Mouse (Mus musculus) NIH3T3 (cell line): ENCODE results near the gene Tsen15.

Experiments
- DNase-seq: peaks from one replicate; pipeline ENCODE4 v3.0.0-alpha.2; 2012; ENCODE audit warnings: low read depth

Tsen15 gene

DNA sequence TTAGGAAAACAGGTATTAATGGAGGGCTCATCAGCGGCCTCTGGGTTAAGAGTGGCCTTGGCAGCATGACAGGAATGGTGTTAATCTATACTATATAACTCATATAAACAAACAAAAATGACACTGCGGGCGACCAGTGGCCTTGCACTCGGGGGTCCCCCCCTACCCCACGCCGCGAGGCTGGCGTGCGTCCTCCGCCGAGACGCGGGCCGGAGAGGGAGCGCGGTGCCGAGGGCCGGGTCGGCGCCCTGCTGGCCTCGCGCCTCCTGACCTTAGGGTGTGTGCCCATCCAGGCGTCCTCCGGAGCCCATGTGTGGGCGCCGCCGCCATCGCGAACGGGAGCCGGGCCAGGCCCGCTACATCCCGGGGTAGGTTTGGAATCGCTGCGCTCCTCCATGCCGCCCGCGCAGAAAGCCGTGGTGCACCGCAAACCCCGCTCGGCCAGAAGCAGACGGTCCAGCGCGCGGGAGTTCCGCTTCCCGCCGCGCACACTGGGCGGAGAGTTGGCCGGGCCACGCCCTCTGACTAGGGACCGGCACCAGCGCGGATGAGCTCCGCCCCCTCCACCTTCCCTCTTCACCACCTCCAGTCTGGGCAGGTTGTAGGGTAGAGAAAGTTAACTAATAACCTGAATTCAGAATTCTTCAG is at the start of gene Tsen15:
Tsen15 (minus strand) TSS at position 501 of the 648 bp plus-strand sequence.
- peak; percentile 91 for DNase-seq

DNA sequence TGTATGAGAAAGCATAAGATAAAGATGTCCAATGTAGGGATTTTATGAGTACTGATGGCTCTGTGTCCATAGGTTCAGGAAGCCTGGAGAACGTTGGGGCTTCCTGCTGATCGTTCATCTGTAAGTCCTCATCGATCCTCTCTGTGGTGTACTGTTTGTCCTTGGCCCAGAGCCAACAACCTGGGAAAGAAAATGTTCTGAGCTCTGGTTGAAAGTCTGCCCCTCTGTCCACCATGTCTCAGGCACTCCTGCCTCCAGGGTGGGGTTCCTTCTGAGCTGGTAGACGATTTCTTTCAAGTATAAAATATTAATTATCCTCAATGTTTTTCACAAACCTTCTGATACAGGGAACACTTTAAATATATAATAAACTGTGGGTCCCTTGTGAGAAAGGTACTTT is 47.7 kb upstream of the Tsen15 start:
- no peak for DNase-seq

DNA sequence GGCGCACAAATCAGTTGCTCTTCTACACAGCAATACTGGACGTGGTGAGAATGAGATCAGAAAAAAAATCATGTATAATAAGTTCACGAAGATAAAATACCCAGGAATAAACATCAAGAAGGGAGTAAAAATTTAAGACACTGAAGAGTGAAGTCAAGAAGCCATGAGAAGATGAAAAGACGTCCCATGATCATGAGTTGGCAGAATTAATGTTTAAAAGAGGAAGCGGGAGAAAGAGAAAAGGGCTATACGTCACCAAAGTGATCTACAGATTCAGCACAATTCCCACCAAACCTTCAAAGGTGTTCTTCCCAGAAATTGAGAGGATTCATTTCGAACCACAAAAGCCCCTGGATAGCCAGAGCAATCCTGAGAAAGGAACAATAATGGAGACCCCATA is 43.3 kb upstream of the Tsen15 start:
- no peak for DNase-seq

DNA sequence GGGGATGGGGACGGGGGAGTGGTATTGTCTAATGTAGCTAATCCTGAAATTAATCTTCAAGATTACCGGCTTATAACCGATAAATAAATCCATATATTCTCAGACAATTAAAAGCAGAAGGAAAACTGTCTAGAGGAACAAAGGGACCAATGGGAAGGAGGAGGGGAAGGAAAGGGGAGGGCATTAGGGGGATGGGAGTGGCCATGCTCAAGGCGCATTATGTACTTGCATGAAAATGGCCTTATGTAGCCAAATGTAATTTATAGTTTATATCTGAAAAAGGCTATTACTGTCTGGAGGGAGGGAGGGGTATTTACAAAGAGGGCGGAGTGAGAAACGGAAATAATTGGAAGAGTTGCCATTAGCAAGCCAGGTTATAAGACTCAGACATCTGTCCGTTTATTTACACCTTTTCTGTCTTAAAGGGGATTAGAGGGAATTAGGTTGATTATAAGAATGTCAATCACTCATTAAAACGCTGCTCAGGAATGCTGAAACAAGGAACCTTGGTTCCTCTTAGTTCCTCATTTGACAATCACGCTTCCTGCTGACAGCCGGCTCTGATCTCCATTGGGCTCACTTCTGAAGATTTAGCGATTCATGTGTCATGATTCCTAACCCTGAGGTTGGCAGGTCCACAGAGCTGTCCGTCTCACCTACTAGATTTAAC is 41.6 kb upstream of the Tsen15 start:
- no peak for DNase-seq

DNA sequence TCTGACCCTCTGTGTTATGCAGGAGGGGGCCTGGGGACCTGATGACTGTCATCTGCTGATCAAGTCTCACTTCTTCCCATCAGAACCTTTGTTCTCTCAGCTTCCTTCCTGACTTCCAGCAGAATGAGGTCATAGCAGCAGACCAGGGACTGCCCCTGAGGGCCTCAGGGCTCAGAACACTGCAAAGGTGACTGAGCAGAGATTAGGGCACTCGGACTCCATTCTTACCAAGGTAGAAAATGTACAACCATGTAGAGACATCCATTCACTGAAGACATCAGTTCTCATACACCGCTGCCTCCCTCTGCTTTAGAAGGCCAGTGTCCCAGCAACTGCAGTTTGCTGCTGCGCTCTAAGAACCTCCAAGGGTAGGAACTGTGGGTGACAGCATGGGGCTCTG is 36.6 kb upstream of the Tsen15 start:
- no peak for DNase-seq

DNA sequence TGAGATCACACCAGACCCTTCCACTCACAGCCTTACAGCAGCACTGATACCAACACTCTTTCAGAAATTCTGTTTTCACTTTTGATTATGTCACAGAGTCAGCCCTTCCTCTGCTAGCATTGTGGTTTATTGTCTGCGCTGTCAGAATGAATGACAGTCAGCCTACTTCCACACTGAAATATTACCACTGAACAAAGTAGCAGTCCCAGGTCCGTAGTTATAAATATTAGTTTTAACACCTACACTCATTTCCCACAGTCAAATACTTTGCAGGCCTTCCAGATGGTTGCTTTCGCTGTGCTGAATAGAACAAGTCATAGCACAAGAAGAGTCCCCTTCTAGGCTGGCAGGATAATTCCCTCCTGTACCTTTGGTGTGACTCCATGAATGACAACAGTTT is 35.8 kb upstream of the Tsen15 start:
- DNase-seq = no peak

DNA sequence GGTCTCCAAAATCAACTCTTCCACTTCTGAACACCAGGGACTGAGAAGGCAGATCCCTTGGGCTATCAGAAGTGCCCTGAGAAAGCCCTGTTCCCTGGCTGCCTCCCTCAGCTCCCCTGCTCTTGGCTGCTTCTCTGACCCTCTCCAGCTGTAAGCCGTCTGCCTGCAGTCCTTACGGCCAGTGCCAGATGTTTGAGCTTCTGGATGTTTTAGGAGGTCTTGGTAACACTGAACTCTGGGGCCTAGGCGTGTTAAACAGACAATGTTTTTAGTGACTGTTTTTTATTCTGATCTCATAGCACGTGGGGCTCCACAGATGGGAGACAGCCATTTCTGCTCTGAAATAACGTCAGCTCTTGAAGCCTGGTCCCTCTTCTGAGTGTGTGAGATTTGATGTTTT is 31.1 kb upstream of the Tsen15 start:
- DNase-seq = no peak

DNA sequence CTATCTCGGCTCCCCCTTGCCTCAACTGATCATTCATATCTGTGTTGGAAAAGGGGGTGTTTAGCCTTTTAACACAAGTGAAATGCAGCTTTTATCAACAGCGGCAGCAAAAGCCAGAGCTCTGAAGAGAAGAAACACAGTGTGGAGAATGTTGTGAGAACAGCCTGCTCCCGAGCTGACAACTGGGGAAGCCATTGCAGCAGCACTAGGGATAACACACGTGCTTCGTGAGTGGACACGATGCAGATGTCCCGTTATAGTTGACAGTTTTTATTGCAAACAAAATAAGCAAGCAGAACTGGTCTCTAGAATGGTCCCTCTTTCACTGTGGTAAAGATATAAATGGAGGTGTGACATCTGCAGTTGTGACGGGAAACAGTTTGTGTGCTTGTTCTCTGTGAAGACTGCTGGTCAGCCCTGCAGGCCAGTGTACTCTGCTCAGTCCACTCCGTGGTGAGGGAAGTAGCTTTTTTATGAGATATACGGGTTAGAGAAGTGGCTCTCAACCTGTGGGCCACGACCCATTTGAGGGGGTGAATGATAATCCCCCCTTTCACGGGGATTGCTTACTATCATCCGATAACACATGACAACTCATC is 29.9 kb upstream of the Tsen15 start:
- DNase-seq = no peak

DNA sequence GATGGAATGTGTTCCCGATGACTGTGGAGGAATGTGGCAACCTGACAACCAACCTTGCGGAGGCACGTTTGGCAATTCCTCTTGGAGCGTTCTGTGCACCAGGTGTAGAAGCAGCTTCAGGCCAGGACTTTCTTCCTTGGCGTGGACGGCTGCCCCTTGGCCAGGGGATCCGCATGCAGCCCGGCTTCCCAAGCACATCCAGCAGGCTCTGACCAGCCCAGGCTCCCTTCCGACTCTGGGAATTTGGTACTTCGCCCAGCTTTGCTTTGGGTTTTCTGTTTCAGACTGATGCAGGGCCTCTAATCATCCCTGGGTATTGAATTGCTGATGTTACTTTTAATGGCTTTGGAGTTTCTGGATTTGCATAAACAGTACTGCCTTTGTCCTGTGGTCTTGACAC is 28.0 kb upstream of the Tsen15 start:
- no peak for DNase-seq

DNA sequence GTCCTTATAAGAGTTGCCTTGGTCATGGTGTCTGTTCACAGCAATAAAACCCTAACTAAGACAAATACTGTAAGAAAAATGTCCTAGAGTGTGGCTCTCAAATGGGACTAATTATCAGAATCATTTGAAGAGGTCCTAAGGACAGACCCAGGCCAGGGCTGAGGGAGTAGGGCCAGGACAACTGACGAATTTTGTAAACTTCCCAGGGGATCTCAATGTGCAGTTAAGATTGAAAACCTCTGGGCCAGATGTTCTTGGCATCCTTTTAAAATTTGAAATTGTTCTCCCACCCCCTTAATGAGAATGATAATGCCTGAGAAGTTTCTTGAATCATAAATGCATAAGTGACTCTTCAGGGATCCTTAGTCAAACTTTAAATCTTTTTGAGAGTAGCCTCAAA is 27.5 kb upstream of the Tsen15 start:
- DNase-seq = no peak

DNA sequence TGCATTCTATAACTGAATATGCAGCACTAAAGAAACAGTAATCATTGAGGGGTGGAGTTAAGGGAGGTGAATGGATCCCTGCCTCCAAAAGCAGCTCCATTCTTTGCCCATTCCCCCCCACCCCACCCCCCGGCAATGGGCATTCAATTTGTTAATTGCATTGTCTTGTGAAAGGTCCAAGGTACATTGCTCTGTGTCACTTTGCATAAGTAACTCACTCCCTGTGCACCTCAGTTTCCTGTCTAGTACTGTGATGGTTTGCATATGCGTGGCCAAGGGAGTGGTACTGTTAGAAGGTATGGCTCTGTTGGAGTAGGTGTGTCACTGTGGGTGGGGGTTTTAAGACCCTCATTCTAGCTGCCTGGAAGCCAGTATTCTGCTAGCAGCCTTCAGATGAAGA is 26.6 kb upstream of the Tsen15 start:
- no peak for DNase-seq

DNA sequence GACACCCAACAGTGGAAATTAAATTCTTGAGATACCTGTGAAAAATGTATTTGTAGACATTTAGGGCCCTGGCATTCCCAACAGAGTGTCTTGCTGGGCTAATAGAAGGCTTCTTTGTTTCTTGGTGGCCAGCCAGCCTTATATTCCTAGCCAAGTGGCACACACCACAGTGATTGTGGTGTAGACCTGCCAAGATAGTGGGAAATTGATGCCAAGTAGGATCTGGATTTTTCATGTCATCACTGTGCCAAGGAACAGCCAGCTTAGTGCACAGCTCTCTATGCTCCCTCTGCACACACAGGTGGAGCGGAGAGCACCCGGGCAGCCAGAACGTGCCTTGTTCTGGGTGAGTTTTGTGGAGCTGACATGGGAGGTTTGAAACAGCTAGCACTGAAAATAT is 24.2 kb upstream of the Tsen15 start:
- DNase-seq = no peak

DNA sequence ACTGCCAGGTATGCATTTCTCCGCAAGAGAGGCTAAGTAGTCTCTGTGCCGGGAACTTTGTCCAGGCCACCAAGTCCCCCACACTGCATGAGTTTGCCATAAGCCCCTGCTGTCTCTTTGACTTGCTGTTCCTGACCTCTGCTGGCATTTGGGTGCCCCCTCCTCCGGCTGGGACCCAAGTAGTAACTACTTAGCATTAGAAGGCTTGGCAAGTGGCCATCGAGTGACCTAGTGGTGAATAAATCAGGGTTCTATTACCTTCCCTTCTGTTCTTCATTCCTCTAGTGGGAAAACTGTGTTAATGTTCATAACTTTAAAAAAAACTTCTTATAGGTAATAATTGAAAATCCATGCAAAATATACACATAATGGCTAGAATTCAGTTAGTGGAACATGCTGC is 22.9 kb upstream of the Tsen15 start:
- no peak for DNase-seq

DNA sequence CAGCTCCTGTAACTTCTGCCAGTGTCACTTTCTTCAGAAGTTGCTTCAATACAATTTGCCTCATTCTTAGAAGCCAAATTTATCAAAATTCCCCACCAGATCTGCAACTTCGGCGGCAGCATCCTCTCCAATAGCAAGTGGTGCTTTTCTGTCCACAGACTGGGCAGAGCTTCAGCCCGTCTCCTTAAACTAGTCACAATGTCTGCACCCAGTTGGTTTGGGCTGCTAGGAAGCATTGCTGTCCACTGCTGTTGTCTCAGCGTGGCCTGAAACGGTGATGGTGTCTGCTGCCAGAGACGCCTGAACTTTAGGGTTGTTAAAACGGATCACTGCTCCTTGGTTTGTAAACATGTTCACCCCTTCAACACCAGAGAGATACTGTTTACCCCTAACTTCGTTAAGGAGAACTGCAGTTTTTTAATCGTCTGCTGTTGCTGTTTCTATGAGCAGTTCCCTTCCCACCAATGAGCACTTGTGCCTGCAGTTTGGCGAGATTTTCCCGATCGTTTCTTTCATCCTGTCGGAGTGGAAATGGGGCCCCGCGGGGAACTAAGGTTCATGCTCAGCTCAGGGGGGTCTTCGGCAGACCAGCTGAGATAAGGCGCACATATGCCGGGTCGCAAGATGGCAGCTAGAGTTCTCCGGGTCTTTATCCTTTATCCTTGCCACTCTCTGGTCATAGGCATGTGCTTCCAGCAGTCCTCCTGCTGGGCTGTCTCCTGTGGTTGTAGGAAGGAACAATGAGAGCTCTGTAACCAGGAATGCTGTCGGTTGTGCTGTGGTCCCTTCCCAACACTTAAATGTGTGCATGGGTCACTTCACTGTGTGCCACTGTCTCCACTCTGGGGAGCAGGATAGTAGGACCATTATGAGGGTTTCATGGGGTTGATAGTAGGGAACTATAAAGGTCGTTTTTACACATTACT is 20.8 kb upstream of the Tsen15 start:
- no peak for DNase-seq

DNA sequence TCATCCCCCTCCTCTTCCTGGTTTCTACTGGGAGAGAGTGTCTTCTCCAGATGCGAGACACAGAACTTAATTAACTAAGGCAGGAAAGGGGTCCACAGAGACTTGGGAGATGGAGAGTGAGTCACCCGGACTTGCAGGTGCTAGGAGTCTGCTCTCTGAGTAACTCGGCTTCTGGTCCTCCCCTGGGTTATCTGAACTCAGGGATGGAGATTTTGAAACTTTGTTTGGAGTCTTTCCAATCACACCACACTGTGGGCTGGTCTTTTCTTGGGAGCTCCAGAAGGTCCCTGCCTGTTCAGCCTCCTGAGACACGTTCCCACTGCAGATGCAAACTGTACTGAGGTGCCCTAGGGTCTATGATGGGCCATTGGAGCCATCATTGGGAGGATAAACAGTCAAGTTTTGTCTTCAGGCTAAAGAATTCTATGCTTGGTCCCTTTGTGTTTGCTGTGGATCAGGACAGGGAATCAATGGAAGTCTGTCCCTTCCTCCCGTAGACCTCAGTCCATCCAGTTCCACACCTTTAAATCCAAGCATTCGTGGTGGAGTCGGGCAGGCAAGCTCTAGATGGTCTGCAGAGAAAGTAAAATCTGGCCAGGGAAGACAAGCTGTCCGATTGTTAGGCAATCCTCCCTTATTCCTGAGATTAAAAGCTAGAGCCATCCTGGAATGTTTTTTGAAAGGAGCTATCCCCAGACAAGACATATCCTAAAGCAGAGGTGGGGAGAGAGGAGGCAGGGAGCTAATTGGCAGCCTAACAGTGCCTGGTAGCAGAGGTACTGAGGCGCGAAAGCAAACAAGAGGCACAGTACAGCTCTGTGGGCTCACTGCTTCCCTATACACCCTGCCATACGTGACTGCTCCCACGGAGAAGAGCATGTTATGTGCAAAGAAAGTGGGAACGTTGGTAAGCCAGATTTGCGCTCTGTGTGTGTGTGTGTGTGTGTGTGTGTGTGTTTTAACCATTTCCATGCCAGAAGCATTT is 14.4 kb upstream of the Tsen15 start:
- DNase-seq = no peak

DNA sequence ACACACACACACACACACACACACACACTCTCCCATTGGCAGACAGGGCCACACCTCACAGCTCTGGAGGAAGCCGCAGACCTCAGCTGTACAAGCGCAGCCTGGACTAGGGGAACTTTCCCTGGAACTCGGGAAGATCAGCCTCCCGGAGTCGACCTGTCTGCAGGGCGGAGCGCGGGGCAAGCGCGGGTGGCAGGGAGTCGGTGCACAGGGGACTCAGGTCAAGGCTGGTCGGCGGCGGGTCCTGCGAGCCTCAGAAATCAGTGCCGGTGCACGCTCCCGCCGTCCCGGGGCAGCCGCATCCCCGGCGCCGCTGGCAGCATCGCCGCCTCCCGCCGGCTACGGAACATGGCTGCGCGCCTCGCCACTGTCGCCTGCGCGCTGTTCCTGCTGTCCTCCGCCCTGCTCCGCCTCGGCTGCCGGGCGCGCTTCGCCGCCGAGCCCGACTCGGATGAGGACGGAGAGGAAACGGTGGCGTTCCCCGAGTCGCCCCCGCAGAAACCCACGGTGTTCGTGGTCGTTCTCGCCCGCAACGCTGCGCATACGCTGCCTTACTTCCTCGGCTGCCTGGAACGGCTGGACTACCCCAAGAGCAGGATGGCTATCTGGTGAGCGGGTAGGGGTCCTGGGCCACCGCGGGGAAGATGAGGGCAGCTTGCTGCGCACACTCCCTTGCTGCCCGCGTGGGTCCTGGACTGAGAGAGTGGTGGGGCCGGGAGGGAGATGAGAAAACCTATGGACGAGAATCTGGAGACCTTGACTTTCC is 13.5 kb upstream of the Tsen15 start, which contains the start of gene Colgalt2:
Colgalt2 (plus strand) TSS at position 41 of the 766 bp plus-strand sequence.
- no peak for DNase-seq

DNA sequence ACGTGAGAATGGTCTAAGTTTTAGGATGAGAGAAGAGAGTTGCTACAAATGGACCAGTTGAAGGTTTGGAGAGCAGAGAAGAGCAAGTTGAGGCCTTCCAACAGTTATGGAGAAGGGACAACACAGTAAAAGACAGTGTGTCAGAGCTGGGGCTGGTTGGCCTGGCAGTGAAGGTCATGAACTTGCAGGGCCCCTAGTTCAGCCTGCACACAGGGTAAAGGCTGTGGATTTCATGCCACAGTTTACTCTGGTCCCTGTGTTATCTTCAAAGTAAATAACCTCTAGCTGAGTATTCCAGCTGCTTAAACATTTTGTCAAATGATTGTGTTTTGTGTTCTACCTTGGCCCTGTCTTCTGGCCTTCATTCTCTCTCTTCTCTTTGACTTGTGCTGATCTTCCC is 12.2 kb upstream of the Tsen15 start:
- no peak for DNase-seq

DNA sequence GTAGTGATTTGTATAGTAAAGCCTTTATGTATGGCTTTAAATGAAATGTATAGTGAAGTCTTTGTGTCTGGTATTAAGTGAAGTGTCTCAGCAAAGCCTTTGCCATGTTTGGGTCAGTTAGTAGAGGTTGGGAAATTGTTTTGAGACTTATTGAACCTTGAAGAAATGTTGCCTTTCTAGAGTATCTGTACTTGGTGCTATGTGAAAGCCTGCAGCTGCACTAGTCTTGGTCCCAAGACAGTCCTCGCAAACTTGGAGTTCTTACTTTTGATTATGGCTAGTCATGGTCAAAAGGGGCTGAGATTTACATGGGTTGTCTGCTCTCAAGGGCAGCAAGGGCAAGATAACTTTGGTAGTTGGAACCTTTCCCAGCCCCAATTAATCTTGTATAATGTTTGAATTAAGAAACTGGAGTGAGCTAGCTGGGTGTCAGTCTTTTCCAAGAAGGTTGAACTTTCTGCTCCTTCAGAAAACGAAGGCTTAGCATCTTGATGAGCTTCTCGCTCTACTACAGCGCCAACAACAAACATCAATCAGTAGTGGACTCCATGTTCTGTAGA is 8.5 kb upstream of the Tsen15 start:
- no peak for DNase-seq

DNA sequence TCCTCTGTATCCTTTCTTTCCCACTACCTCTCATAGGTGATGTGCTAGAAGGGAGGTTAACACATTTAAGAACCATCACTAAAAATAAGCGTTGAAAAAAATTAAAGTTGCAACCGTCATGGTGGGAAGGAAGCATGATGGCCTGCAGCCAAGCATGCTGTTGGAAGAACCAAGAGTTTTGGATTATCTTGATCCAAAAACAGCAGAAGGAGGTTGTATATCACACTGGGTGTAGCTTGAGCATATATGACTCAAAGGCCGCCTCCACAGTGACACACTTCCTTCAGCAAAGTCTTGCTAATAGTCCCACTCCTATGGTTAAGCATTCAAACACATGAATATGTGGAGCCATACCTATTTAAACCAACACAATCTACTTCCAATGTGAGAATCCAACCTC is 7.6 kb upstream of the Tsen15 start:
- no peak for DNase-seq

DNA sequence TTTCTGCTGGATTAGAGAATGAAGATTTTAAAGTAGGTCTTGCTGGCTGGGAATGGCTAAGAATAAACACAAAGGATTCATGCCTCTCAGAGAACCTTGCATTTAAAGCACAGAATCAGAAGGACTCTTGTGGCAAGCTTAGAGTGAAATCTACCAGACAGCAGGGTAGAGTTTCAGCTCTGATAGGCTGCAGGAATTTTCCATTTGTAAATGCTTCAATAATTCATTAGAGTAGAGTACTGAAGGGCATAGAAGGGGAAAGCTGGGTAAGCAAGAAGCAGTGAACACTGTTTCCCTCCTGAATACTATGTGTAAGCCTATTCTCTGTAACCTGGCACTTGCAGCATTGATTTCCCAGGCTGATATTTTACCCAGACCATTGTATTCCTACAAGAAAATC is 2.8 kb upstream of the Tsen15 start:
- no peak for DNase-seq
